Mouse (Mus musculus): Measurements from ENCODE around the gene Mpp3.

- TF ChIP-seq CTCF (IDR thresholded peaks at IDR 0.05; ENCODE audit: control insufficient read depth, insufficient read depth, low read length) (no peak), POLR2A (IDR thresholded peaks at IDR 0.05; ENCODE audit: borderline replicate concordance, control insufficient read depth, low read depth, low read length) (no peak)
Measured at GRCm38 (mm10) chr11:102043381-102043780, 15.1 kb upstream of the Mpp3 start.
